Comparison of ENCODE assay signal across 9 mouse cellular contexts in the genomic region with DNA sequence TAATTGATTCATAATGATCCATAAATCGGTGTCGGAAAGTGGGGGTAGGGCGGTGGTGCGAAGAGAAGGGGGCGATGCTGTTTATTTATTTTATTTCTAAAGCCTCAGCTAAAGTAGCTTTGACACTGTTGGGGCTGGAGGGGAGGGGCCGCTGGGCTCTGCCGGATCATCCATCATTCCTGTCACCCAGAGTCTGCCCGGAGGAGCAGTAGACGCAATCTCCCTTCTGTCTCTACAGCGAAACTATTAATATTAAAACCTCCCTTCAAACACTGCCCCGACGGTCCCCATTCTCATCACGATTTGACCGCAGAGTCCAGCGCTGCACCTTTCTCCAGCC.
DNase-seq lines count a peak whose midpoint lies in the region; ATAC-seq and TF ChIP-seq lines count a peak whose summit lies in the region.
"Had no signal": no experiment of that assay in that cellular context is flagged by ENCODE, and none has a peak within 500 bp of the region (broad histone marks: within the 10 kb centered on the region; RNA-seq: fewer than 3 reads in every experiment).

No protein-coding gene starts in this region.

- TF ChIP-seq POLR2A in limb, embryonic 14.5 days (IDR thresholded peaks at IDR 0.05; ENCODE audit: borderline replicate concordance, extremely low read depth, insufficient read depth, insufficient read length), result no peak
- TF ChIP-seq POLR2A in olfactory bulb, adult 2 months (IDR thresholded peaks at IDR 0.05; ENCODE audit: insufficient read depth, low read depth, low read length), result no peak

- peak overlapping the region; percentile 35 for H3K4me3 ChIP-seq in lung, embryonic 15.5 days
- H3K4me3 ChIP-seq in hindbrain, embryonic 10.5 days, result peak overlapping the region; percentile 52
- peak overlapping the region; percentile 23 for H3K4me3 ChIP-seq in limb, embryonic 14.5 days (replicated peaks; ENCODE audit: low read length)
- H3K4me3 ChIP-seq in olfactory bulb, adult 2 months (ENCODE audit: insufficient read depth, low read depth, low read length), result no peak overlapping the region

- H3K4me2 ChIP-seq in lung, embryonic 15.5 days, result peak overlapping the region; percentile 67
- peak overlapping the region; percentile 33; the same call in 1 of the 2 replicates for H3K4me2 ChIP-seq in limb, embryonic 14.5 days (replicated peaks; ENCODE audit: low read depth, low read length, severe bottlenecking)

- H3K27ac ChIP-seq in lung, embryonic 15.5 days, result no peak overlapping the region
- peak overlapping the region; percentile 93 for H3K27ac ChIP-seq in hindbrain, embryonic 10.5 days
- H3K27ac ChIP-seq in limb, embryonic 14.5 days (replicated peaks; ENCODE audit: low read depth, low read length), result no peak overlapping the region
- peak overlapping the region; percentile 99 for H3K27ac ChIP-seq in olfactory bulb, adult 2 months (ENCODE audit: insufficient read depth, low read depth, low read length)

- 1% methylated on average over 15 of the region's 15 CpGs for WGBS in lung, embryonic 15.5 days
- 0% methylated on average over 15 of the region's 15 CpGs for WGBS in hindbrain, embryonic 10.5 days
- 2% methylated on average over 15 of the region's 15 CpGs for WGBS in limb, embryonic 14.5 days
- WGBS in olfactory bulb, adult 2 months, result 5% methylated on average over 15 of the region's 15 CpGs

- peak overlapping the region; percentile 14; the same call in 1 of the 2 replicates for H3K9ac ChIP-seq in lung, embryonic 15.5 days
- no peak overlapping the region for H3K9ac ChIP-seq in limb, embryonic 14.5 days (ENCODE audit: low read depth, low read length, severe bottlenecking)

- H3K4me1 ChIP-seq in lung, embryonic 15.5 days, result peaks cover 29% of the 10 kb centered on the region
- H3K4me1 ChIP-seq in hindbrain, embryonic 10.5 days (replicated peaks), result peaks cover 55% of the 10 kb centered on the region
- peaks cover 8% of the 10 kb centered on the region; the same call in 1 of the 2 replicates for H3K4me1 ChIP-seq in limb, embryonic 14.5 days (ENCODE audit: control insufficient read depth, insufficient read depth, low read length)
- H3K4me1 ChIP-seq in olfactory bulb, adult 2 months (ENCODE audit: control insufficient read depth, insufficient read depth, low read length), result peaks cover 23% of the 10 kb centered on the region

- TF ChIP-seq CTCF in olfactory bulb, adult 2 months (IDR thresholded peaks at IDR 0.05; ENCODE audit: insufficient read depth, low read depth, low read length), result no peak

- ATAC-seq in lung, embryonic 15.5 days (ENCODE audit: borderline replicate concordance, extremely low read depth, low FRiP score, low TSS enrichment), result 0 out of 2 replicates have a peak, but pooled peaks have one; percentile 13
- no peak for ATAC-seq in limb, embryonic 14.5 days (ENCODE audit: low FRiP score, low read depth)
- ATAC-seq: Patski had no signal

- no peaks in the 10 kb centered on the region for H3K36me3 ChIP-seq in lung, embryonic 15.5 days
- H3K36me3 ChIP-seq in hindbrain, embryonic 10.5 days, result peaks cover 15% of the 10 kb centered on the region
- no peaks in the 10 kb centered on the region for H3K36me3 ChIP-seq in limb, embryonic 14.5 days (ENCODE audit: control insufficient read depth, insufficient read depth, low read length)

- H3K9me3 ChIP-seq in lung, embryonic 15.5 days, result no peaks in the 10 kb centered on the region
- no peaks in the 10 kb centered on the region for H3K9me3 ChIP-seq in hindbrain, embryonic 10.5 days
- H3K9me3 ChIP-seq in limb, embryonic 14.5 days (ENCODE audit: control insufficient read depth, low read length), result no peaks in the 10 kb centered on the region

- peaks cover 53% of the 10 kb centered on the region for H3K27me3 ChIP-seq in lung, embryonic 15.5 days
- peaks cover 45% of the 10 kb centered on the region for H3K27me3 ChIP-seq in hindbrain, embryonic 10.5 days (ENCODE audit: insufficient read depth, poor library complexity, severe bottlenecking)
- peaks cover 67% of the 10 kb centered on the region for H3K27me3 ChIP-seq in limb, embryonic 14.5 days (ENCODE audit: control insufficient read depth, insufficient read depth, low read length)
- H3K27me3 ChIP-seq: Patski had no signal

- DNase-seq in lung, postnatal 36 days, result no peak
- DNase-seq in hindbrain, embryonic 10.5 days (ENCODE audit: low spot score), result peak; percentile 78
- DNase-seq in limb, embryonic 14.5 days (ENCODE audit: low spot score), result no peak
- no peak for DNase-seq in right cerebral cortex, adult 18-20 months
- no peak for DNase-seq in Muller cell, postnatal 12 days (ENCODE audit: inconsistent ontology term)
- DNase-seq in thymus, postnatal 0 days (ENCODE audit: low spot score), result no peak

Comparison
In these comparisons a context has a peak if more than half of its experiments do, and no peak if none do; other contexts are left out.
1. H3K27ac ChIP-seq: peak in hindbrain, embryonic 10.5 days (single experiment) and olfactory bulb, adult 2 months (single experiment); none in lung, embryonic 15.5 days (single experiment) and limb, embryonic 14.5 days (single experiment).